ENCODE assay signal across 8 mouse cellular contexts in the genomic region with DNA sequence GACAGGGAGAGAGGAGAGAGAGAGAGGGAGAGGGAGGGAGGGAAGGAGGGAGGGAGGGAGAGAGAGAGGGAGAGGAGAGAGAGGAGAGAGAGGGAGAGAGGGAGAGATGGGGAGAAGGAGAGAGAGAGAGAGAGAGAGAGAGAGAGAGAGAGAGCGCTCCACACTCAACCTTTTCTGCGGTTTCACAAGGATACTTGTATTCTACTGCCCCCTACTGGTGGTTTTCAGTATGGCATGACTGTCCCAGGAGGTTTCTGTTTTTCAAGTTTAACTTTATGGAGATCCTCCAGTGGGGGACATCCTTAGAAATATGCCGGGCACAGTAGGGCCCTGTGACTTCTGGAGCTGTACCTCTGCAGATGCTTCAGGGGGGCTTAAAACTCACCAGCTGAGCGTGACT. TPM values are rescaled to one million over a fixed set of nuclear protein-coding genes. Genes with fewer than 3 reads are reported as not detected.
DNase-seq lines count a peak whose midpoint lies in the region; TF ChIP-seq lines count a peak whose summit lies in the region.

No protein-coding gene starts in this region.

- H3K4me1 ChIP-seq in testis, adult 2 months (ENCODE audit: control insufficient read depth, insufficient read depth, low read length), result peaks cover 2% of the 10 kb centered on the region; the same call in 1 of the 2 replicates

- peak; percentile 15; the same call in 1 of the 2 replicates for TF ChIP-seq CTCF in testis, adult 2 months (IDR thresholded peaks at IDR 0.05; ENCODE audit: control insufficient read depth, insufficient read depth, insufficient replicate concordance, low read depth, low read length)

- H3K36me3 ChIP-seq in testis, adult 2 months (ENCODE audit: control insufficient read depth, insufficient read depth, low read length), result no peaks in the 10 kb centered on the region

- no peak for TF ChIP-seq POLR2A in testis, adult 2 months (IDR thresholded peaks at IDR 0.05; ENCODE audit: control insufficient read depth, low read depth, low read length)

- no peak overlapping the region for H3K4me3 ChIP-seq in testis, adult 2 months (ENCODE audit: control insufficient read depth, low read depth, low read length)

- H3K27me3 ChIP-seq in testis, adult 2 months (ENCODE audit: control insufficient read depth, insufficient read depth, low read length), result no peaks in the 10 kb centered on the region

- DNase-seq in cerebellum, adult 8-10 months, result peak; percentile 14
- no peak for DNase-seq in cerebellum, adult 11 months
- peak; percentile 35 for DNase-seq in ovary, postnatal 14 days (ENCODE audit: low spot score)
- DNase-seq in ovary, postnatal 10 days (ENCODE audit: low spot score), result no peak
- DNase-seq in embryo, embryonic 11 days, result peak; percentile 80
- DNase-seq in kidney, postnatal 14 days, result peak; percentile 60
- DNase-seq in lung, postnatal 10 days, result peak; percentile 59

- no peak overlapping the region for H3K27ac ChIP-seq in testis, adult 2 months (ENCODE audit: control insufficient read depth, insufficient read depth, low read depth, low read length)

RNA-seq across cellular contexts. Expression of gene Cldn10, which starts 28.8 kb away (rescaled TPM):
- 0.16 and 0.85 TPM in 2 replicates for polyA plus RNA-seq in testis, adult 2 months (2012; rRNA removed)

Comparison
In these comparisons a context has a peak if more than half of its experiments do, and no peak if none do; other contexts are left out.
1. DNase-seq: peak in cerebellum, adult 8-10 months (single experiment), ovary, postnatal 14 days (single experiment), embryo, embryonic 11 days (single experiment), kidney, postnatal 14 days (single experiment) and lung, postnatal 10 days (single experiment); none in cerebellum, adult 11 months (single experiment) and ovary, postnatal 10 days (single experiment).